Mouse (Mus musculus): Measurements from ENCODE around the gene Hoxa2.

Hoxa2 gene

GRCm38 (mm10) chr6:52138576-52138975 is 26.1 kb downstream of the Hoxa2 start:
- DNase-seq (ENCODE audit: low spot score) = no peak

GRCm38 (mm10) chr6:52137841-52138535 is 26.6 kb downstream of the Hoxa2 start:
- no peak for DNase-seq (ENCODE audit: low spot score)

GRCm38 (mm10) chr6:52123673-52124072 is 41.0 kb downstream of the Hoxa2 start:
- no peak for DNase-seq (ENCODE audit: low spot score)

- no peak for DNase-seq (ENCODE audit: low spot score)
Observed at GRCm38 (mm10) chr6:52121173-52121572, 43.5 kb downstream of the Hoxa2 start.

- no peak for DNase-seq (ENCODE audit: low spot score)
Observed at GRCm38 (mm10) chr6:52118903-52119635, 45.6 kb downstream of the Hoxa2 start.

GRCm38 (mm10) chr6:52115899-52116298 is 48.7 kb downstream of the Hoxa2 start:
- DNase-seq (ENCODE audit: low spot score) = no peak
